Mouse (Mus musculus): ENCODE measurements around the gene Coro6. TPM values are rescaled to one million over a fixed set of nuclear protein-coding genes. Genes with fewer than 3 reads are reported as not detected.

Coro6 gene
- polyA plus RNA-seq, 1 experiment from 2014 or later: 35.3 TPM

- 81% methylated on average over 9 of the region's 9 CpGs for WGBS (ENCODE audit: insufficient replicate concordance)
Observed at GRCm38 (mm10) chr11:77468397-77468796, 6.2 kb downstream of the Coro6 start.

GRCm38 (mm10) chr11:77471407-77471806 lies 9.2 kb downstream of the Coro6 start:
- no peak for ATAC-seq (replicated peaks; ENCODE audit: insufficient number of reproducible peaks, low FRiP score, low TSS enrichment)
- H3K9ac ChIP-seq (ENCODE audit: low read depth, low read length): no peak overlapping the region
- peaks cover 14% of the 10 kb centered on the region for H3K4me1 ChIP-seq (ENCODE audit: control insufficient read depth, insufficient read depth, low read length)
- no peak overlapping the region for H3K4me3 ChIP-seq (ENCODE audit: low read depth, low read length)
- H3K36me3 ChIP-seq (ENCODE audit: control insufficient read depth, insufficient read depth, low read length): no peaks in the 10 kb centered on the region; the same call in 1 of the 2 replicates
- peaks cover 25% of the 10 kb centered on the region for H3K27me3 ChIP-seq (ENCODE audit: control insufficient read depth, insufficient read depth, low read length)
- 61% methylated on average over 29 of the region's 29 CpGs for WGBS (ENCODE audit: insufficient replicate concordance)
- no peak overlapping the region for H3K27ac ChIP-seq (ENCODE audit: low read depth, low read length)
- no peaks in the 10 kb centered on the region for H3K9me3 ChIP-seq (replicated peaks; ENCODE audit: control insufficient read depth, low read length)
- H3K4me2 ChIP-seq: no peak overlapping the region

More at GRCm38 (mm10) chr11:77468397-77468796, 6.2 kb downstream of the Coro6 start:
- Histone ChIP-seq H3K27ac (ENCODE audit: low read depth, low read length) (no peak overlapping the region), H3K4me2 (no peak overlapping the region), H3K4me3 (ENCODE audit: low read depth, low read length) (no peak overlapping the region), H3K27me3 (ENCODE audit: control insufficient read depth, insufficient read depth, low read length) (peaks cover 33% of the 10 kb centered on the region), H3K9ac (ENCODE audit: low read depth, low read length) (no peak overlapping the region), H3K4me1 (ENCODE audit: control insufficient read depth, insufficient read depth, low read length) (peaks cover 27% of the 10 kb centered on the region), H3K9me3 (replicated peaks; ENCODE audit: control insufficient read depth, low read length) (no peaks in the 10 kb centered on the region), H3K36me3 (ENCODE audit: control insufficient read depth, insufficient read depth, low read length) (no peaks in the 10 kb centered on the region; the same call in 1 of the 2 replicates)
- ATAC-seq (replicated peaks; ENCODE audit: insufficient number of reproducible peaks, low FRiP score, low TSS enrichment): no peak

GRCm38 (mm10) chr11:77472775-77473174 lies 10.6 kb downstream of the Coro6 start:
- no peak overlapping the region for H3K27ac ChIP-seq (ENCODE audit: low read depth, low read length)
- H3K9ac ChIP-seq (ENCODE audit: low read depth, low read length): no peak overlapping the region
- ATAC-seq (replicated peaks; ENCODE audit: insufficient number of reproducible peaks, low FRiP score, low TSS enrichment): no peak
- no peaks in the 10 kb centered on the region; the same call in 1 of the 2 replicates for H3K36me3 ChIP-seq (ENCODE audit: control insufficient read depth, insufficient read depth, low read length)
- no peaks in the 10 kb centered on the region for H3K9me3 ChIP-seq (replicated peaks; ENCODE audit: control insufficient read depth, low read length)
- 85% methylated on average over 16 of the region's 16 CpGs for WGBS (ENCODE audit: insufficient replicate concordance)
- H3K4me2 ChIP-seq: no peak overlapping the region
- peaks cover 2% of the 10 kb centered on the region; the same call in 1 of the 2 replicates for H3K4me1 ChIP-seq (ENCODE audit: control insufficient read depth, insufficient read depth, low read length)
- no peak overlapping the region for H3K4me3 ChIP-seq (ENCODE audit: low read depth, low read length)
- H3K27me3 ChIP-seq (ENCODE audit: control insufficient read depth, insufficient read depth, low read length): peaks cover 12% of the 10 kb centered on the region

GRCm38 (mm10) chr11:77476216-77476615 lies 14.0 kb downstream of the Coro6 start:
- Histone ChIP-seq H3K9me3 (replicated peaks; ENCODE audit: control insufficient read depth, low read length) (no peaks in the 10 kb centered on the region), H3K36me3 (ENCODE audit: control insufficient read depth, insufficient read depth, low read length) (no peaks in the 10 kb centered on the region; the same call in 1 of the 2 replicates), H3K9ac (ENCODE audit: low read depth, low read length) (no peak overlapping the region), H3K27ac (ENCODE audit: low read depth, low read length) (no peak overlapping the region), H3K4me3 (ENCODE audit: low read depth, low read length) (no peak overlapping the region), H3K4me1 (ENCODE audit: control insufficient read depth, insufficient read depth, low read length) (no peaks in the 10 kb centered on the region), H3K27me3 (ENCODE audit: control insufficient read depth, insufficient read depth, low read length) (0 out of 2 replicates have a peak, but pooled peaks cover 2% of the 10 kb centered on the region), H3K4me2 (no peak overlapping the region)
- no peak for ATAC-seq (replicated peaks; ENCODE audit: insufficient number of reproducible peaks, low FRiP score, low TSS enrichment)
- WGBS (ENCODE audit: insufficient replicate concordance): 91% methylated on average over 14 of the region's 14 CpGs

GRCm38 (mm10) chr11:77476895-77477294 lies 14.7 kb downstream of the Coro6 start:
- H3K4me3 ChIP-seq (ENCODE audit: low read depth, low read length): no peak overlapping the region
- H3K27ac ChIP-seq (ENCODE audit: low read depth, low read length): no peak overlapping the region
- WGBS (ENCODE audit: insufficient replicate concordance): 80% methylated on average over 6 of the region's 6 CpGs
- ATAC-seq (replicated peaks; ENCODE audit: insufficient number of reproducible peaks, low FRiP score, low TSS enrichment): no peak
- no peaks in the 10 kb centered on the region for H3K4me1 ChIP-seq (ENCODE audit: control insufficient read depth, insufficient read depth, low read length)
- H3K36me3 ChIP-seq (ENCODE audit: control insufficient read depth, insufficient read depth, low read length): no peaks in the 10 kb centered on the region; the same call in 1 of the 2 replicates
- H3K27me3 ChIP-seq (ENCODE audit: control insufficient read depth, insufficient read depth, low read length): 0 out of 2 replicates have a peak, but pooled peaks cover 2% of the 10 kb centered on the region
- H3K9ac ChIP-seq (ENCODE audit: low read depth, low read length): no peak overlapping the region
- no peaks in the 10 kb centered on the region for H3K9me3 ChIP-seq (replicated peaks; ENCODE audit: control insufficient read depth, low read length)
- H3K4me2 ChIP-seq: no peak overlapping the region

GRCm38 (mm10) chr11:77483043-77483442 lies 20.8 kb downstream of the Coro6 start:
- no peak overlapping the region for H3K27ac ChIP-seq (ENCODE audit: low read depth, low read length)
- no peak overlapping the region for H3K4me2 ChIP-seq
- no peaks in the 10 kb centered on the region for H3K36me3 ChIP-seq (ENCODE audit: control insufficient read depth, insufficient read depth, low read length)
- no peaks in the 10 kb centered on the region for H3K9me3 ChIP-seq (replicated peaks; ENCODE audit: control insufficient read depth, low read length)
- no peak overlapping the region for H3K4me3 ChIP-seq (ENCODE audit: low read depth, low read length)
- no peaks in the 10 kb centered on the region for H3K27me3 ChIP-seq (ENCODE audit: control insufficient read depth, insufficient read depth, low read length)
- WGBS (ENCODE audit: insufficient replicate concordance): 48% methylated on average over 3 of the region's 3 CpGs
- no peak for ATAC-seq (replicated peaks; ENCODE audit: insufficient number of reproducible peaks, low FRiP score, low TSS enrichment)
- no peak overlapping the region for H3K9ac ChIP-seq (ENCODE audit: low read depth, low read length)
- peaks cover 8% of the 10 kb centered on the region for H3K4me1 ChIP-seq (ENCODE audit: control insufficient read depth, insufficient read depth, low read length)

GRCm38 (mm10) chr11:77483510-77484255 lies 21.5 kb downstream of the Coro6 start:
- no peaks in the 10 kb centered on the region for H3K36me3 ChIP-seq (ENCODE audit: control insufficient read depth, insufficient read depth, low read length)
- H3K4me3 ChIP-seq (ENCODE audit: low read depth, low read length): no peak overlapping the region
- no peaks in the 10 kb centered on the region for H3K9me3 ChIP-seq (replicated peaks; ENCODE audit: control insufficient read depth, low read length)
- peaks cover 4% of the 10 kb centered on the region; the same call in 1 of the 2 replicates for H3K27me3 ChIP-seq (ENCODE audit: control insufficient read depth, insufficient read depth, low read length)
- 29% methylated on average over 11 of the region's 11 CpGs for whole genome bisulfite sequencing (ENCODE audit: insufficient replicate concordance)
- no peak overlapping the region for H3K27ac ChIP-seq (ENCODE audit: low read depth, low read length)
- H3K4me2 ChIP-seq: no peak overlapping the region
- H3K4me1 ChIP-seq (ENCODE audit: control insufficient read depth, insufficient read depth, low read length): peaks cover 10% of the 10 kb centered on the region
- no peak for ATAC-seq (replicated peaks; ENCODE audit: insufficient number of reproducible peaks, low FRiP score, low TSS enrichment)
- no peak overlapping the region for H3K9ac ChIP-seq (ENCODE audit: low read depth, low read length)

GRCm38 (mm10) chr11:77485229-77485628 lies 23.0 kb downstream of the Coro6 start:
- no peak overlapping the region; the same call in 1 of the 2 replicates for H3K4me2 ChIP-seq

More at GRCm38 (mm10) chr11:77485229-77485628, 23.0 kb downstream of the Coro6 start:
- H3K36me3 ChIP-seq (ENCODE audit: control insufficient read depth, insufficient read depth, low read length): no peaks in the 10 kb centered on the region
- ATAC-seq (replicated peaks; ENCODE audit: insufficient number of reproducible peaks, low FRiP score, low TSS enrichment): no peak
- no peak overlapping the region for H3K4me3 ChIP-seq (ENCODE audit: low read depth, low read length)
- no peak overlapping the region for H3K9ac ChIP-seq (ENCODE audit: low read depth, low read length)
- 62% methylated on average over 6 of the region's 6 CpGs for WGBS (ENCODE audit: insufficient replicate concordance)
- H3K4me1 ChIP-seq (ENCODE audit: control insufficient read depth, insufficient read depth, low read length): peaks cover 16% of the 10 kb centered on the region
- H3K27ac ChIP-seq (ENCODE audit: low read depth, low read length): no peak overlapping the region
- no peaks in the 10 kb centered on the region for H3K9me3 ChIP-seq (replicated peaks; ENCODE audit: control insufficient read depth, low read length)
- peaks cover 6% of the 10 kb centered on the region; the same call in 1 of the 2 replicates for H3K27me3 ChIP-seq (ENCODE audit: control insufficient read depth, insufficient read depth, low read length)

Data from heart, embryonic 11.5 days (tissue).